Mouse (Mus musculus) midbrain, embryonic 12.5 days (tissue): ENCODE measurements around the gene Rbfox3. TPM values are rescaled to one million over a fixed set of nuclear protein-coding genes. Genes with fewer than 3 reads are reported as not detected.

Experiments
- ATAC-seq: fragments of 200-750 bp; cut with Nextera tagmentation; 2 replicates; pipeline ENCODE4 v1.8.0; 2017; ENCODE audit warnings: low read depth, moderate TSS enrichment, moderate library complexity; ENCODE audit not compliant: low FRiP score
- H3K27ac ChIP-seq: fragments of 300-500 bp; sonication (generic); replicated peaks from 2 replicates; pipeline ENCODE4 v1.5.1; 2016; ENCODE audit warnings: mild to moderate bottlenecking
- H3K27me3 ChIP-seq: fragments of 300-500 bp; sonication (generic); 2 replicates; pipeline ENCODE4 v1.6.1; 2016; ENCODE audit warnings: mild to moderate bottlenecking
- H3K36me3 ChIP-seq: fragments of 300-500 bp; sonication (generic); 2 replicates; pipeline ENCODE4 v1.6.1; 2016
- H3K4me1 ChIP-seq: fragments of 300-500 bp; sonication (generic); 2 replicates; pipeline ENCODE4 v1.6.1; 2016
- H3K4me2 ChIP-seq: fragments of 300-500 bp; sonication (generic); replicated peaks from 2 replicates; pipeline ENCODE4 v1.6.1; 2016; ENCODE audit warnings: mild to moderate bottlenecking, moderate library complexity
- H3K4me3 ChIP-seq: fragments of 300-500 bp; sonication (generic); 2 replicates; pipeline ENCODE4 v1.5.1; 2016; ENCODE audit warnings: mild to moderate bottlenecking
- H3K9ac ChIP-seq: fragments of 300-500 bp; sonication (generic); replicated peaks from 2 replicates; pipeline ENCODE4 v1.6.1; 2016; ENCODE audit warnings: mild to moderate bottlenecking, moderate library complexity
- H3K9me3 ChIP-seq: fragments of 300-500 bp; sonication (generic); 2 replicates; pipeline ENCODE4 v1.6.1; 2016; ENCODE audit warnings: mild to moderate bottlenecking
- WGBS: fragments of 180-500 bp; shearing (Covaris S2); methylation state at CpG from one replicate; pipeline ENCODE4 v1.1.7; 2016; 5-methylcytosine and 5-hydroxymethylcytosine counted together
- polyA plus RNA-seq: library from polyadenylated mRNA; unstranded; fragments of >200 nt; fragmentation: Nextera tagmentation; extraction: Ambion mirVana; gene quantifications from 2 replicates; pipeline ENCODE4 v1.2.1, GENCODE M21; 2016

Rbfox3 gene
- polyA plus RNA-seq, 1 experiment from 2014 or later: 16.0 TPM

DNA sequence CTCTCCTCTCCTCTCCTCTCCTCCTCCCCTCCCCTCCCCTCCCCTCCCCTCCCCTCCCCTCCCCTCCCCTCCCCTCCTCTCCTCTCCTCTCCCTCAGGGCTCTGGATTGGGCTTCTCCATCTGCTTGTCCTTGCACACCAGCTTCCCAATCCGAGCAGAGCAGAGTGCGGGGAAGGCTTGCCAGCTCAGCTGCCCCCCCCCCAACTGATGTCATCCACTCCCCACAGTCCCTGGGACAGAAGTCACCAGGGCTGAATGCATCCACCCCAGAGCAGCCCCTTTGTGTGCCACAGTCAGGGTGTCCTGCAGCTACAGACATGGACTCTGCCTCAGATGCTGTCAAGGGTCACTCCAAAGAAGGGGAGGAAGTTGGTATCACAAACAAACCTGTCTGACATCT is 4.5 kb upstream of the Rbfox3 start:
- 17% methylated on average over 1 of the region's 2 CpGs for WGBS
- H3K9me3 ChIP-seq: no peaks in the 10 kb centered on the region
- 0 out of 2 replicates have a peak overlapping the region, but pooled peaks have one; percentile 37 for H3K9ac ChIP-seq
- H3K4me3 ChIP-seq: no peak overlapping the region
- H3K4me1 ChIP-seq: peaks cover 28% of the 10 kb centered on the region
- peak overlapping the region; percentile 38; the same call in 1 of the 2 replicates for H3K4me2 ChIP-seq
- no peak for ATAC-seq
- peak overlapping the region; percentile 80 for H3K27ac ChIP-seq
- peaks cover 20% of the 10 kb centered on the region for H3K27me3 ChIP-seq
- no peaks in the 10 kb centered on the region for H3K36me3 ChIP-seq

DNA sequence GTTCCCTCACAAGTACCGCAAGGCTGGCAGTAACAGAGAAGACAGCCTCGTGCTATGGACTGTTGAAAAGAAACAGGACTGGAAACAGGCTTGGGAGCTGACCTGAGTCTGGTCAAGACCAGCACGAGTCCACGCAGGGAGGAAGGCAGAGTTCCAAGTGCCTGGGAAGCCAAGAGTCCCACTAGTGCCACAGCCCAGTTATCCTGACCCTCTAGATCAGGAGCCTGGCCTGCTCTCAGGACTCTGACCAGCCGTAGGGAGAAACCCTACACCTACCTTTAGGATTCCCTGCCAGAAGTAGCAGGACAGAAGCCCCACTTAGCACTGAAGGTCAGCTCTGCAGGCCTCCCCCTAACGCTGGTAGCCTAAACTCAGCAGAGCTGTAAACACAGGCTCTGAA is 1.3 kb upstream of the Rbfox3 start:
- Histone ChIP-seq H3K9ac (no peak overlapping the region), H3K4me3 (no peak overlapping the region), H3K9me3 (no peaks in the 10 kb centered on the region), H3K27ac (no peak overlapping the region), H3K4me1 (peaks cover 53% of the 10 kb centered on the region), H3K4me2 (no peak overlapping the region), H3K36me3 (no peaks in the 10 kb centered on the region), H3K27me3 (peaks cover 42% of the 10 kb centered on the region)
- 69% methylated on average over 6 of the region's 6 CpGs for WGBS
- no peak for ATAC-seq

DNA sequence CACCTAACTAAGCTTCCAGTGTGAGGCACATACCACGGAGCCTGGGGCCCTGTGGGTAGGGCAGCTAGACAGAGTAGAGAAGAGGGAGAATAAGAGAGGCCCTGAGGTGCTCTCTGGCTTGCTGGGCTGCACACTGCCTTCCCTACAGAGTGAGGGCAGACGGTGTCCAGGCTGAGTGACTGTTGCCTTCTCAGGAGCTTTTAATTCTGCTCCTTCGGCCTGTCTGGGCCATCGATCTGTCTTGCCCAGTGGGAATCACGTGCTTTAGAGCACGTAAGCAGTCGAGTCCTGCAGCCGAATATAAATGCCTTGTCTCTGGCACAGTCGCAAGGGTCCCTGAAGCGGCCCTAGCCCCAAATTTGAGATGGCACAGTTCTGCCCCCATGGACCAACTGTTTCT is 641 bp downstream of the Rbfox3 start:
- no peak for ATAC-seq

DNA sequence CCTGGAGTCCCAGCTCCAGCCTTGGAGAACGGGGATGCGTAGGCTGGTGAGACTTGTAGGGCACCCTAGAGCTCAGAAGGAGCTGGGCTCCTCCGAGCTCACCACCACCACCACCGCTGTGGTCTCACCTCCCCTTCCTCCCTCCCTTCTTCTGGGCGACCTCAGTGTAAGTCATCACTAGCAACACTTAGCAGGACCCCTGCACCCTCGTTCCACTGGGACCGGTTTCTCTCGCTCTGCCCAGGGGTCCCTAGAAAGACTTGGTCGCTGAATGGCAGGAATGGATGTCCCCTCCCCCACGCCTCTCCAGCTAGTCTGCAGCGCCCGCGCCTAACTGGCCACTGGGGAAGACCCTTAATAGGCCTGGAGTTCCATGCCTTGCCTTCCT is 1.6 kb downstream of the Rbfox3 start:
- H3K4me2 ChIP-seq: peak overlapping the region; percentile 98
- peaks cover 65% of the 10 kb centered on the region for H3K27me3 ChIP-seq
- H3K4me3 ChIP-seq: peak overlapping the region; percentile 76
- H3K9ac ChIP-seq: peak overlapping the region; percentile 85
- H3K36me3 ChIP-seq: no peaks in the 10 kb centered on the region
- under 1% methylated on average over 13 of the region's 13 CpGs for WGBS
- peaks cover 60% of the 10 kb centered on the region for H3K4me1 ChIP-seq
- no peaks in the 10 kb centered on the region for H3K9me3 ChIP-seq
- peak overlapping the region; percentile 93 for H3K27ac ChIP-seq
- peak; percentile 54 for ATAC-seq

More for the DNA sequence above, 641 bp downstream of the Rbfox3 start:
- H3K27ac ChIP-seq: peak overlapping the region; percentile 43
- WGBS: 58% methylated on average over 10 of the region's 10 CpGs
- H3K9me3 ChIP-seq: no peaks in the 10 kb centered on the region
- peaks cover 54% of the 10 kb centered on the region for H3K4me1 ChIP-seq
- H3K36me3 ChIP-seq: no peaks in the 10 kb centered on the region
- peaks cover 61% of the 10 kb centered on the region for H3K27me3 ChIP-seq
- no peak overlapping the region for H3K4me3 ChIP-seq
- H3K4me2 ChIP-seq: no peak overlapping the region
- H3K9ac ChIP-seq: no peak overlapping the region

DNA sequence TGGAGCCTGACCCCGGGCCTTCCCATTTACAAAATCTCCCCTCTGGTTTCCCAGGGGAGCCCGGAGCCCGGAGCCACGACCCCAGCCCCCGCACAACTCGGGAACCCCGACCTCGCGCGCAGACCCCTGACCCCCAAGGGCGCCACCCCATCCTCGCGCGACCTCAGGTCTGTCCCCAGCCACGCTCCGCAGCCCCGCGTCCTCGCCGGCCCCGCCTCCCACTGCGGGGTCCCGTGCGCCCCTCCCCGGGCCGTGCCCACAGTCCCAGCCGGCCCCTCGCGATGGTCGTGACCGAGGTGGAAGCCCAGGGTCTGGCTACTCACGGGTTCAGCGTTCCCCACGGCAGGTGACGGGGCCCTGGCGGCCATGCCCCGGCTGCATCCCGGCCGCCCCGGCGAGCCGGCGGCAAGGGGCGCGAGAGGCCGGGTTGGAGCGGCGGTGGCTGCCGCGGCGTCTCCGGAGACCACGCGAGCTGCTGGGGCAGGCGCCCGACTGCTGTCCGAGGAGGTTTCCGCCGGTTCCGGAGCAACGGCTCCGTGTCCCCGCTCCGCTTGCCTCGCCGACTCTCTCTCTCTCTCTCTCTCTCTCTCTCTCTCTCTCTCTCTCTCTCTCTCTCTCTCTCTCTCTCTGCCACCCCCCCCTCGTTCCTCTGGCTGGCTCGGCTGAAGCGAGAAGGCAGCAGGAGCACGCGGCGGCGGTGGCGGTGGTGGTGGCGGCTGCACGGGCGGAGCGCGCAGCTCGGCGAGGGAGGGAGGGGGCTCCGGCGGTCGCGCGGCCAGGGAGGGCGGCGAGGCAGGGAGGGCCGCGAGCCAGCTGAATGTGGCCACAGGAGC is 2.2 kb downstream of the Rbfox3 start:
- H3K4me3 ChIP-seq: peak overlapping the region; percentile 76
- peak overlapping the region; percentile 98 for H3K4me2 ChIP-seq
- H3K9ac ChIP-seq: peak overlapping the region; percentile 85
- peaks cover 68% of the 10 kb centered on the region for H3K27me3 ChIP-seq
- no peaks in the 10 kb centered on the region for H3K36me3 ChIP-seq
- H3K4me1 ChIP-seq: peaks cover 60% of the 10 kb centered on the region
- no peaks in the 10 kb centered on the region for H3K9me3 ChIP-seq
- ATAC-seq: peak; percentile 55
- under 1% methylated on average over 72 of the region's 90 CpGs for WGBS
- H3K27ac ChIP-seq: peak overlapping the region; percentile 93

DNA sequence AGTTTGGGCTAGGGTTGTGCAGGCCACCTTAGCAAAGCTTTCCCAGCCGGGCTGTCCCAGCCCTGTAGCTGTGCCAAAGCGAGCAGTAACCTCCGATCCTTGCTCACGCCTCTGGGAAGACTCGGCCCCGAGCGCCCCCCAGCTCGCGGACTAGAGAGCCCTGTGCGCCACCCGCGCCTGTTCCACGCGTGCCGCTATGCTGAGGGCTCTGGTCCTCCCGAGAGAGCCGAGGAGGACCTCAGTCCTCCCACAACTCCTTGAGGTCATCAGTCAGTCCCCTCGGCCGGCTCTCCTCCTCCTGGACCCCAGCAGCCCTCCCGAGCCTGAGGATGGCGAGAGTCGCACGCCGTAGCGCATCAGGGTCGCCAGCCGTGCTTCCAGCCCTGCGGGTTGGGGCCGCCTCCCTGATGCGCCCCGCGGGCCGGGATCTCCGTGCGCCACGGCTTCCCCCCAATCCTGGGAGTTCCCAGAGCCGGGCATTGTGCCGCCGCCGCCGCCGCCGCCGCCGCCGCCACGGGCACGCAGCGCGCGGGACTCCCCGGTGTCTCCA is 2.9 kb downstream of the Rbfox3 start:
- H3K36me3 ChIP-seq: no peaks in the 10 kb centered on the region
- H3K9me3 ChIP-seq: no peaks in the 10 kb centered on the region
- H3K27ac ChIP-seq: peak overlapping the region; percentile 93
- under 1% methylated on average over 38 of the region's 52 CpGs for WGBS
- peaks cover 68% of the 10 kb centered on the region for H3K27me3 ChIP-seq
- peak; percentile 18; the same call in 1 of the 2 replicates for ATAC-seq
- H3K4me2 ChIP-seq: peak overlapping the region; percentile 98
- peak overlapping the region; percentile 85 for H3K9ac ChIP-seq
- peak overlapping the region; percentile 76 for H3K4me3 ChIP-seq
- peaks cover 60% of the 10 kb centered on the region for H3K4me1 ChIP-seq

DNA sequence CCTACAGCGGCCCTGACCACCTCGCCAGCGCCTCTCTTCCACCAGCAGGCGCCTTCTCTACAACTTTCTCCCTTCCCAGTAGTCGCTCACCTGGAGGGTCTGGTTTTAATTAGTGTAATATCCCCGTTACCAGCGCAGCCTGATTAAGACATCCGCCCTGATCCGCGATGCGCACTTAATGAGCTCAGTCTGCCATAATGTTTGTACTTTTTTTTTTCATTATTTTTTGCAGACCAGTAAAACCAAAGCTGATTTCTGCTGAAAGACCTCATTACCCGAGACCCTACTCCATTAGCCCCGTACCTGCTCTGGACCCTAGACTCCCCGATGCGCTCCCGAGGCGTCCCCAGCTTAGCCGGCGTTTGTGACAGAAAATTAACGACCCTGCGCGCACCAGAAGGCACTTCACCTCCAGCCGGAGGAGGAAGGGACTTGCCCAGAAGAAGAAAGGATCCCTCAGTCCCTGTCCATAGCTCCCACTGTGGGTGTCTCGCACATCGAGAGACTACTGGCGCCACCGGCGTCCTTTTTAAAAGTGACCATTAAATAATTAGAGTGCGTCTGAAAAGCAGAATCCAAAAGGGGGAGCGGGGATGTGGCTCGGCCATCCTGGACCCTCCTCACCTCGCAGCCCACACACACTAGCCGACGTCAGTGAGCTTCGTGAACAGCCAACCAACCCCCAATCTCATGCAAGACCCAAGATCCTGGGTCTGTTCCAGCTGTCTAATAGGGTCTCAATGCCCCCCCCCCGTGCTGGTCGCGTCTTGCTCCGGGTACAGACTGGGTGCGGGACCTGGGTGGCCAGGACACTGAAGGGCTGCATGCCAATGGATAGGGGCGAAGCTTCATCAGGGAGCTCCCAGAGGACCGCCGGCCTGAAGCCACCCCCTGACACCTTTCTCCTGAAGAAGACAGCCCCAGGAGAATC is 3.7 kb downstream of the Rbfox3 start:
- Histone ChIP-seq H3K27ac (peak overlapping the region; percentile 93), H3K4me2 (peak overlapping the region; percentile 98), H3K9ac (peak overlapping the region; percentile 85), H3K27me3 (peaks cover 68% of the 10 kb centered on the region), H3K36me3 (no peaks in the 10 kb centered on the region), H3K4me1 (peaks cover 60% of the 10 kb centered on the region), H3K4me3 (peak overlapping the region; percentile 76), H3K9me3 (no peaks in the 10 kb centered on the region)
- under 1% methylated on average over 43 of the region's 43 CpGs for WGBS
- ATAC-seq: no peak

DNA sequence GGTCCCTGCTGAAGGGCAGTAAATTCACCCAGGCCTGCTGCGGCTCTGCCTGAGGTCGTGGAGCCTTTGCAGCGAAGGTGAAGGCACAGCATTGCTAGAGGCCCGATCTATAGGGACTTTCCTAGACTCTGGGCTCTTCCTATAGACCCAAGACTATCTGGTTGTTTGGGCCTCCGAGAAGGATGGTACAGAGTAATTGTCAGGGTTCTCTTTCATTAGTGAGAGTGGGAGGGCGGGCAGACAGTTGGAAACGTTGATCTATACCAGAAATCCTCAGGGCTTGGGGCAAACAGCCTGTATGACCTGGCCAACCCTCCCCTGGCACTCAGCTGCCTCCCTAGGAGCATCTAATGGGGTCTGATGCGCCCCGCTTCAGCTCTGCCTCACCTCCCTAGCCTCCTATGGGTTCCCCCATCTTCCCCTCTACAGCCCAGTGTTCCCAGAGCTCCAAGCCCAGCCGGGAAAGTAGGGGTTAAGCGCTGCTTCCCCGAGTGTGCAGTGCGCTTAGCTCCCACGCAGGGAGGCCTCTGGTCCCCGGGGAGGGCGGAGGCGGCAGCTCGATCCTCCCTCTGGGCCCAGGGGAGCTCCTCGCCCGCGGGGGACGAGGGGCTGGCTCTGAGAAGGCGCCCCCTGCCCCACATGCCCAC is 4.5 kb downstream of the Rbfox3 start:
- Histone ChIP-seq H3K27ac (peak overlapping the region; percentile 26; the same call in 1 of the 2 replicates), H3K36me3 (no peaks in the 10 kb centered on the region), H3K9ac (peak overlapping the region; percentile 85), H3K9me3 (no peaks in the 10 kb centered on the region), H3K27me3 (peaks cover 68% of the 10 kb centered on the region), H3K4me1 (peaks cover 60% of the 10 kb centered on the region), H3K4me3 (peak overlapping the region; percentile 76), H3K4me2 (peak overlapping the region; percentile 98)
- no peak for ATAC-seq
- 8% methylated on average over 23 of the region's 23 CpGs for WGBS

DNA sequence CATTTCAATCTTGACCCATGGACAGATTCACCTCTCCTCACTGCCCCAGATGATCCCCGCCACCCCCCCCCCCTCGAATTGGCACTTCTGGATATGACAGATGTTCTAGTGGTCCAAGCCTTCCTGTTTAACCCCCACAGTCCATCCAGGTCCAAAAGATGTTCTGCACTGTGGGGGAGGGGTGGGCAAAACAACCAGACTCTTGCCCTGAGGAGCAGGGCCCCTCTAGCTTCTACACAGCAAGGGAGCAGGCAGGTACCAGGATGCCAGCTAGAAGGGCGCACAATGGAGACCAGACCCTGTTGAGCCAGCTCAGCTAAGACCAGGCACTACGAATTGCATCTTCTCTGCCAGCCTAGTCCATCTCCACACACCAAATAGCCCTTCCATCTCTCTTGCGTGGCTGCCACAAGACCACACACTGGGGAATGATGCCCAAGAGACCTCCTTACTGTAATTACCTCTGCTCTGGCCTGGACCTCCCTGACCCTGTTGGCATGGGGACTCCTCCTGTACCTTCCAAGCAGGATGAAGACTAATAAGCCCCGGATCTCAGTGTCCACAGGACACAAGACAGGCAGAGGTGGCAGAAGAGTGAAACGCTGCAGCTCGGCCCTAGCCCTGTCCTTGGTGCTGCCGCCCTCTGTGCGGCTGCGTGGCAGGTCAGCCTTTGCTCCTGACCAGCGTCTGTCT is 5.1 kb downstream of the Rbfox3 start:
- WGBS: 25% methylated on average over 12 of the region's 12 CpGs
- H3K4me3 ChIP-seq: peak overlapping the region; percentile 76; the same call in 1 of the 2 replicates
- peaks cover 64% of the 10 kb centered on the region for H3K27me3 ChIP-seq
- H3K4me2 ChIP-seq: peak overlapping the region; percentile 98
- H3K36me3 ChIP-seq: no peaks in the 10 kb centered on the region
- H3K27ac ChIP-seq: peak overlapping the region; percentile 26; the same call in 1 of the 2 replicates
- H3K9me3 ChIP-seq: no peaks in the 10 kb centered on the region
- H3K9ac ChIP-seq: peak overlapping the region; percentile 85; the same call in 1 of the 2 replicates
- ATAC-seq: no peak
- peaks cover 58% of the 10 kb centered on the region for H3K4me1 ChIP-seq

DNA sequence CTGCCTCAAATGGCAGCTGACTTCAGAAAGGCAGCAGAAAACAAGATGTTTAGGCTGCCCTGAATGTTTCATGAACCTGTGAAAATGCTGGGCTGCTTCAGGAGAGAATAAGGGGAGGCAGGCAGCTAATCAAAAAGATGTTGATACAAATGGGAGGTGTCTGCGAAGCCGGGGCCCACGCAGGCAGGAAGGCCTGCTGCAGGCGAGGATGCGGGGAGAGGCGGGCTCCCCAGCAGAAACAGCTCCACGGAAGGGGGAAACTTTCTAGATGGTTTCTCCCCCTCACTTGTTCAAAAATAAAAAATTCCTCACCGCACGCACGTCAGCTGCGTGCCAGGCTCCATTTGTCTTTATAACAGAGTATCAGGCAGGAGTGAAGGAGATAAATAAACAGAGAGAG is 5.7 kb downstream of the Rbfox3 start:
- ATAC-seq: no peak
- no peaks in the 10 kb centered on the region for H3K36me3 ChIP-seq
- peaks cover 63% of the 10 kb centered on the region for H3K27me3 ChIP-seq
- peak overlapping the region; percentile 16; the same call in 1 of the 2 replicates for H3K9ac ChIP-seq
- H3K27ac ChIP-seq: no peak overlapping the region
- H3K4me2 ChIP-seq: no peak overlapping the region
- no peaks in the 10 kb centered on the region for H3K9me3 ChIP-seq
- H3K4me3 ChIP-seq: no peak overlapping the region
- H3K4me1 ChIP-seq: peaks cover 51% of the 10 kb centered on the region
- WGBS: 64% methylated on average over 11 of the region's 11 CpGs

DNA sequence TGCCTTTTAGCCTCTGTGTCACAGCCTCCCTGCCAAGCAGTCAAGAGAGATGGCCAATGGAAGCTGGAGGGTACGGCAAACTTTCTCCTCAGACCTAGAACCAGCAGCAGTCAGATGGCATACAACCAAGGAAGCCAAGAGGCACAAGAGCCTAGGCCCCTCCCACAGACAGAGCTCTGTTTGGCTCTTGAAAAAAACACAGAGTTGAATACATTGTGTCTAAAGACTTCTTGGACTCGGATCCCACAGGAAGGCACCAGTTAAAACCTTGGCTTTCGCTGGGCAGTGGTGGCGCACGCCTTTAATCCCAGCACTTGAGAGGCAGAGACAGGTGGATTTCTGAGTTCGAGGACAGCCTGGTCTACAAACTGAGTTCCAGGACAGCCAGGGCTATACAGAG is 7.1 kb downstream of the Rbfox3 start:
- H3K4me1 ChIP-seq: peaks cover 51% of the 10 kb centered on the region

More for the DNA sequence above, 7.1 kb downstream of the Rbfox3 start:
- Histone ChIP-seq H3K27ac (no peak overlapping the region), H3K4me3 (no peak overlapping the region), H3K9ac (no peak overlapping the region), H3K9me3 (no peaks in the 10 kb centered on the region), H3K36me3 (no peaks in the 10 kb centered on the region), H3K27me3 (peaks cover 64% of the 10 kb centered on the region), H3K4me2 (no peak overlapping the region)
- ATAC-seq: no peak
- 89% methylated on average over 6 of the region's 6 CpGs for WGBS
